Comparison of ENCODE assay signal across 11 mouse cellular contexts in genomic region chr19:21127079-21127745, GRCm38 (mm10).
DNase-seq lines count a peak whose midpoint lies in the region; ATAC-seq and TF ChIP-seq lines count a peak whose summit lies in the region.
"Had no signal": no experiment of that assay in that cellular context is flagged by ENCODE, and none has a peak within 500 bp of the region (broad histone marks: within the 10 kb centered on the region; RNA-seq: fewer than 3 reads in every experiment).

No protein-coding gene starts in this region.

- H3K27me3 ChIP-seq in heart, embryonic 11.5 days (ENCODE audit: control insufficient read depth, insufficient read depth, low read length), result no peaks in the 10 kb centered on the region
- H3K27me3 ChIP-seq: embryonic facial prominence, embryonic 15.5 days; limb, embryonic 13.5 days had no signal

- no peak overlapping the region for H3K4me2 ChIP-seq in heart, embryonic 11.5 days
- H3K4me2 ChIP-seq: embryonic facial prominence, embryonic 15.5 days; limb, embryonic 13.5 days had no signal

- no peaks in the 10 kb centered on the region for H3K9me3 ChIP-seq in heart, embryonic 11.5 days (replicated peaks; ENCODE audit: control insufficient read depth, low read length)
- H3K9me3 ChIP-seq: embryonic facial prominence, embryonic 15.5 days; limb, embryonic 13.5 days had no signal

- no peaks in the 10 kb centered on the region for H3K4me1 ChIP-seq in heart, embryonic 11.5 days (ENCODE audit: control insufficient read depth, insufficient read depth, low read length)
- H3K4me1 ChIP-seq in bone marrow, adult 2 months (ENCODE audit: control insufficient read depth, insufficient read depth, low read length), result peaks cover 2% of the 10 kb centered on the region
- H3K4me1 ChIP-seq: embryonic facial prominence, embryonic 15.5 days; limb, embryonic 13.5 days had no signal

- no peaks in the 10 kb centered on the region for H3K36me3 ChIP-seq in heart, embryonic 11.5 days (ENCODE audit: control insufficient read depth, insufficient read depth, low read length)
- no peaks in the 10 kb centered on the region for H3K36me3 ChIP-seq in macrophage (ENCODE audit: inconsistent target)
- H3K36me3 ChIP-seq: embryonic facial prominence, embryonic 15.5 days; limb, embryonic 13.5 days had no signal

- H3K9ac ChIP-seq in heart, embryonic 11.5 days (ENCODE audit: low read depth, low read length), result no peak overlapping the region
- H3K9ac ChIP-seq: embryonic facial prominence, embryonic 15.5 days; limb, embryonic 13.5 days had no signal

- intact Hi-C loops in heart, postnatal 36 days (cut with DNase I), result loop anchor here (5.0 kb wide), 1 partner anchor 90 kb away; no protein-coding TSS in a partner anchor

- H3K27ac ChIP-seq in heart, embryonic 11.5 days (ENCODE audit: low read depth, low read length), result no peak overlapping the region
- peak overlapping the region; percentile 63; the same call in 1 of the 2 replicates for H3K27ac ChIP-seq in bone marrow, adult 2 months (ENCODE audit: control insufficient read depth, insufficient read depth, low read depth, low read length, poor library complexity)
- peak overlapping the region; percentile 79 for H3K27ac ChIP-seq in macrophage
- H3K27ac ChIP-seq: embryonic facial prominence, embryonic 15.5 days; limb, embryonic 13.5 days had no signal

- no peak for TF ChIP-seq POLR2A in bone marrow, adult 2 months (IDR thresholded peaks at IDR 0.05; ENCODE audit: borderline replicate concordance, control insufficient read depth, low read depth, low read length)

- no peaks in the 10 kb centered on the region for H3K79me2 ChIP-seq in macrophage (ENCODE audit: inconsistent target)

- H3K4me3 ChIP-seq in heart, embryonic 11.5 days (ENCODE audit: low read depth, low read length), result no peak overlapping the region
- H3K4me3 ChIP-seq in bone marrow, adult 2 months (replicated peaks; ENCODE audit: control insufficient read depth, low read depth, low read length), result no peak overlapping the region
- H3K4me3 ChIP-seq in macrophage (ENCODE audit: inconsistent target), result no peak overlapping the region
- H3K4me3 ChIP-seq: embryonic facial prominence, embryonic 15.5 days; limb, embryonic 13.5 days had no signal

- 77% methylated on average over 8 of the region's 8 CpGs for WGBS in heart, embryonic 11.5 days (ENCODE audit: insufficient replicate concordance)
- WGBS in bone marrow, adult 2 months, result 26% methylated on average over 8 of the region's 8 CpGs
- 16% methylated on average over 8 of the region's 8 CpGs for WGBS in macrophage (ENCODE audit: missing documents)

- no peak for ATAC-seq in heart, embryonic 11.5 days (replicated peaks; ENCODE audit: insufficient number of reproducible peaks, low FRiP score, low TSS enrichment)
- no peak for ATAC-seq in megakaryocyte-erythroid progenitor cell, adult 5-6 weeks (replicated peaks; ENCODE audit: low FRiP score, low TSS enrichment, poor library complexity, severe bottlenecking)

- no peak for TF ChIP-seq CTCF in bone marrow, adult 2 months (IDR thresholded peaks at IDR 0.05; ENCODE audit: control insufficient read depth, insufficient read depth, low read length)

- DNase-seq in heart, adult 9 months (ENCODE audit: low spot score in 2 of 2), result peak; percentile 31 to 69
- DNase-seq in heart, postnatal 36 days, result peak; percentile 12 to 29
- DNase-seq in MN1 (ENCODE audit: low spot score), result no peak
- DNase-seq in frontal cortex, postnatal 25 days (ENCODE audit: low spot score in 2 of 2), result no peak
- DNase-seq: retina, postnatal 1 day had no signal

Comparison
In these comparisons a context has a peak if more than half of its experiments do, and no peak if none do; other contexts are left out.
1. DNase-seq: peak in heart, adult 9 months (2 of 2) and heart, postnatal 36 days (2 of 2); none in MN1 (single experiment) and frontal cortex, postnatal 25 days (0 of 2).